Mouse (Mus musculus) MEL-GATA-1-ER (cell line): ENCODE data around the gene Pitpnm2.

Experiments
- DNase-seq: peaks from one replicate; pipeline ENCODE4 v3.0.0-alpha.2; 2012; ENCODE audit warnings: low read depth; ENCODE audit errors: extremely low read depth

Gene Pitpnm2

GRCm38 (mm10) chr5:124247986-124248626 is 1.5 kb downstream of the Pitpnm2 start:
- DNase-seq, result no peak

- DNase-seq, result no peak
Observed at GRCm38 (mm10) chr5:124247296-124247695, 2.3 kb downstream of the Pitpnm2 start.

- no peak for DNase-seq
Observed at GRCm38 (mm10) chr5:124244885-124245284, 4.7 kb downstream of the Pitpnm2 start.

- no peak for DNase-seq
Observed at GRCm38 (mm10) chr5:124244449-124244848, 5.1 kb downstream of the Pitpnm2 start.

GRCm38 (mm10) chr5:124243236-124243901 is 6.2 kb downstream of the Pitpnm2 start:
- DNase-seq, result no peak

GRCm38 (mm10) chr5:124241686-124242444 is 7.7 kb downstream of the Pitpnm2 start:
- DNase-seq, result no peak

GRCm38 (mm10) chr5:124240841-124241685 is 8.5 kb downstream of the Pitpnm2 start:
- no peak for DNase-seq

- no peak for DNase-seq
Observed at GRCm38 (mm10) chr5:124236180-124236579, 13.4 kb downstream of the Pitpnm2 start.

GRCm38 (mm10) chr5:124234778-124235177 is 14.8 kb downstream of the Pitpnm2 start:
- no peak for DNase-seq

GRCm38 (mm10) chr5:124233874-124234661 is 15.5 kb downstream of the Pitpnm2 start:
- DNase-seq, result no peak

- no peak for DNase-seq
Observed at GRCm38 (mm10) chr5:124233144-124233465, 16.5 kb downstream of the Pitpnm2 start.

- DNase-seq, result no peak
Observed at GRCm38 (mm10) chr5:124232360-124233143, 17.0 kb downstream of the Pitpnm2 start.

GRCm38 (mm10) chr5:124230461-124230860 is 19.1 kb downstream of the Pitpnm2 start:
- no peak for DNase-seq

- no peak for DNase-seq
Observed at GRCm38 (mm10) chr5:124227193-124227592, 22.4 kb downstream of the Pitpnm2 start.

GRCm38 (mm10) chr5:124226494-124226893 is 23.1 kb downstream of the Pitpnm2 start:
- no peak for DNase-seq

GRCm38 (mm10) chr5:124225891-124226290 is 23.7 kb downstream of the Pitpnm2 start:
- no peak for DNase-seq

- no peak for DNase-seq
Observed at GRCm38 (mm10) chr5:124224321-124225092, 25.1 kb downstream of the Pitpnm2 start.

GRCm38 (mm10) chr5:124223574-124223973 is 26.0 kb downstream of the Pitpnm2 start:
- no peak for DNase-seq

GRCm38 (mm10) chr5:124222696-124223095 is 26.9 kb downstream of the Pitpnm2 start:
- DNase-seq, result no peak
